Mouse (Mus musculus): ENCODE data around the gene Kif1b. TPM values are rescaled to one million over a fixed set of nuclear protein-coding genes. Genes with fewer than 3 reads are reported as not detected.

Kif1b gene
- total and polyA plus RNA-seq, 3 experiments = 41.6 to 186 (median 154) TPM

DNA sequence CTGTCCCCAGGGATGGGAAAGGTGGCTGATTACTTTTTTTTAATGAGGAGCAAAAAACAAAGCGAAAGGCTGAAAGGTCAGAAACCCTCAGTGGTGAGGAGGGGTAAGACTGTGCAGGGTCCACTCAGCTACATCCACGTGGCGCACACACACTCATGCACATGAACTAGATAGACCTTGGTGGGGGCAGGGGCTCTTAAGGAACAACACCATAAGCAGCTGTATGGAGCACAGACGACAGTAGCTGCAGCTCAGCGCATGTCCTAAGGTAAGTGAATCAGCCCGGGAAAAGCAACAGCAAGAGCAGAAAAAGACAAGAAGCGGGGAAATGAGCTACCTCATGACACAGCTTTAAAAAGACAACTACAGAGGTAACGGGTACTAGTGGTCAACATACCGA lies 44.3 kb downstream of the Kif1b start:
- no peak overlapping the region for H3K4me3 ChIP-seq
- no peak overlapping the region for H3K9ac ChIP-seq (ENCODE audit: low read depth, low read length)
- no peaks in the 10 kb centered on the region for H3K27me3 ChIP-seq (ENCODE audit: control insufficient read depth, insufficient read depth, low read length)
- no peak overlapping the region for H3K27ac ChIP-seq
- no peak for TF ChIP-seq POLR2A (IDR thresholded peaks at IDR 0.05; ENCODE audit: insufficient read depth, low read depth, low read length)
- no peak for TF ChIP-seq CTCF (IDR thresholded peaks at IDR 0.05)
- TF ChIP-seq EP300 (IDR thresholded peaks at IDR 0.05; ENCODE audit: insufficient read depth, low read depth, low read length) = no peak
- no peaks in the 10 kb centered on the region for H3K79me2 ChIP-seq (replicated peaks; ENCODE audit: control insufficient read depth, insufficient read depth, low read length)
- 91% methylated on average over 9 of the region's 9 CpGs for WGBS
- no peaks in the 10 kb centered on the region for H3K4me1 ChIP-seq (ENCODE audit: control insufficient read depth, insufficient read depth, low read length)
- peaks cover 9% of the 10 kb centered on the region for H3K36me3 ChIP-seq (ENCODE audit: control insufficient read depth, insufficient read depth, low read length)
- no peak for DNase-seq
- intact Hi-C loops (cut with DNase I) = no loop called here

DNA sequence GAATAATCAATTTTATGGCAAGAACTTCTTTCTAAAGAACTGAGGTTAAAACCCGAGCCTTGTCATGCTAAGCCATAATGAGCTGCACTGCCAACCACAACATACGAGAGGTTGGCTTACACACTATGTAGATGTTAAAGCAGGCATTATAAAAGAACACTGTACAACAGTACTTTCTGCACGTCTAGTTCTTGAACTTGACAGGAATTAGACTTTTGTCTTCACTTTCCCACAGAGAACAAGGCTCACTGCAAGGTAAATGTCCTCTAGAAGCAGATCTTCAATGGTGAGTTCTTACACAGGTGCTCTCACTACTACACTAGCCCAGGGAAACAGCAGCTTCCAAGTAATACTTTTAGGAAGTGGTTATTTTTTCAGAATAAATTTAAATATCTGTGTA lies 46.0 kb downstream of the Kif1b start:
- TF ChIP-seq CTCF (IDR thresholded peaks at IDR 0.05) (no peak), EP300 (IDR thresholded peaks at IDR 0.05; ENCODE audit: insufficient read depth, low read depth, low read length) (no peak), POLR2A (IDR thresholded peaks at IDR 0.05; ENCODE audit: insufficient read depth, low read depth, low read length) (no peak)
- 73% methylated on average over 3 of the region's 3 CpGs for WGBS
- intact Hi-C loops (cut with DNase I) = no loop called here

GRCm38 (mm10) chr4:149260911-149261310 lies 46.6 kb downstream of the Kif1b start:
- 87% methylated on average over 3 of the region's 3 CpGs for WGBS
- Histone ChIP-seq H3K9ac (ENCODE audit: low read depth, low read length) (no peak overlapping the region), H3K4me1 (ENCODE audit: control insufficient read depth, insufficient read depth, low read length) (no peaks in the 10 kb centered on the region; the same call in 1 of the 2 replicates), H3K36me3 (ENCODE audit: control insufficient read depth, insufficient read depth, low read length) (peaks cover 17% of the 10 kb centered on the region), H3K27ac (no peak overlapping the region), H3K27me3 (ENCODE audit: control insufficient read depth, insufficient read depth, low read length) (no peaks in the 10 kb centered on the region), H3K79me2 (replicated peaks; ENCODE audit: control insufficient read depth, insufficient read depth, low read length) (no peaks in the 10 kb centered on the region), H3K4me3 (no peak overlapping the region)
- intact Hi-C loops (cut with DNase I) = no loop called here
- no peak for TF ChIP-seq POLR2A (IDR thresholded peaks at IDR 0.05; ENCODE audit: insufficient read depth, low read depth, low read length)
- no peak for TF ChIP-seq CTCF (IDR thresholded peaks at IDR 0.05)
- no peak for TF ChIP-seq EP300 (IDR thresholded peaks at IDR 0.05; ENCODE audit: insufficient read depth, low read depth, low read length)
- DNase-seq = no peak

More for the DNA sequence above, 46.0 kb downstream of the Kif1b start:
- no peaks in the 10 kb centered on the region for H3K79me2 ChIP-seq (replicated peaks; ENCODE audit: control insufficient read depth, insufficient read depth, low read length)
- H3K9ac ChIP-seq (ENCODE audit: low read depth, low read length) = no peak overlapping the region
- no peak for DNase-seq
- no peak overlapping the region for H3K27ac ChIP-seq
- no peaks in the 10 kb centered on the region for H3K27me3 ChIP-seq (ENCODE audit: control insufficient read depth, insufficient read depth, low read length)
- H3K4me3 ChIP-seq = no peak overlapping the region
- H3K4me1 ChIP-seq (ENCODE audit: control insufficient read depth, insufficient read depth, low read length) = no peaks in the 10 kb centered on the region
- peaks cover 15% of the 10 kb centered on the region for H3K36me3 ChIP-seq (ENCODE audit: control insufficient read depth, insufficient read depth, low read length)

DNA sequence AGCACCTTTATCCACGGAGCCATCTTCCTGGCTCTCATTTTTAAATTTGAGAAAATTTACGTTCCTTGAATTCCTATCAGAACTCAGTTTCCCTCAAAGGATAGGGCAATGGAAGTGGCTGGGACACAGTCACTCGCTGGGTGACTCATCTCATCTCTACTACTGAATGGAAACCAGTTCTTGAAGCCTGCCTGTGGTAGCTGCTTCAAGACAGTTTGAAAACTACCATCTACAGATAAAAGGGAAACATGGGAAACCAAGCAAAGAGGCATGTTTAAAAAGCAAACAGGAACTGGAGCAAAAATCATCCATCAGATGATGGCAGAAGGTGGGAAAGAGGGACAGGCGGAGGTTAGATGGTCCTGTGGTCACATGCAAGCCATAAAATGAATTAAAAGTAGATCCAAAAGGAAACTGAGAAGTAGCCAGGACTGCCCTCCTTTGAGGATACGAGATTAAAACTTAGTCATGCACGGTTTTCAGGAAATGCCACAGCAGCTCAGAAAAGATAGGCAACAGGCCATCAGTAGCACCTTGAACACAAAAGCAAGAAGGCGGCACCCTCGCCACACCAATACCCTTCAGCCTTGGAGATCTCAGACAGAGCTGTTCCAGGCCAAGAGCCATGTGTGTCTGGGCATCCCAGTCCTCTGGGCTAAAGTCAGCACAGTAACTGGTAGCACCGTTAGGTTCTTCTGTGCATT lies 48.0 kb downstream of the Kif1b start:
- Histone ChIP-seq H3K27me3 (ENCODE audit: control insufficient read depth, insufficient read depth, low read length) (no peaks in the 10 kb centered on the region), H3K9ac (ENCODE audit: low read depth, low read length) (no peak overlapping the region), H3K36me3 (ENCODE audit: control insufficient read depth, insufficient read depth, low read length) (peaks cover 23% of the 10 kb centered on the region), H3K79me2 (replicated peaks; ENCODE audit: control insufficient read depth, insufficient read depth, low read length) (no peaks in the 10 kb centered on the region), H3K4me1 (ENCODE audit: control insufficient read depth, insufficient read depth, low read length) (peaks cover 2% of the 10 kb centered on the region; the same call in 1 of the 2 replicates), H3K27ac (no peak overlapping the region), H3K4me3 (no peak overlapping the region)
- TF ChIP-seq CTCF (IDR thresholded peaks at IDR 0.05) = no peak
- TF ChIP-seq EP300 (IDR thresholded peaks at IDR 0.05; ENCODE audit: insufficient read depth, low read depth, low read length) = no peak
- no peak for TF ChIP-seq POLR2A (IDR thresholded peaks at IDR 0.05; ENCODE audit: insufficient read depth, low read depth, low read length)
- 67% methylated on average over 9 of the region's 9 CpGs for WGBS
- intact Hi-C loops (cut with DNase I) = loop anchor here (10.0 kb wide), 1 partner anchor 45 kb away; the partner anchor contains the start of gene Kif1b
- DNase-seq = no peak

- H3K9ac ChIP-seq (ENCODE audit: low read depth, low read length) = no peak overlapping the region
- TF ChIP-seq CTCF (IDR thresholded peaks at IDR 0.05) (no peak), EP300 (IDR thresholded peaks at IDR 0.05; ENCODE audit: insufficient read depth, low read depth, low read length) (no peak), POLR2A (IDR thresholded peaks at IDR 0.05; ENCODE audit: insufficient read depth, low read depth, low read length) (no peak)
- H3K36me3 ChIP-seq (ENCODE audit: control insufficient read depth, insufficient read depth, low read length) = peaks cover 23% of the 10 kb centered on the region
- no peak overlapping the region for H3K27ac ChIP-seq
- no peaks in the 10 kb centered on the region for H3K27me3 ChIP-seq (ENCODE audit: control insufficient read depth, insufficient read depth, low read length)
- WGBS = 94% methylated on average over 3 of the region's 3 CpGs
- H3K79me2 ChIP-seq (replicated peaks; ENCODE audit: control insufficient read depth, insufficient read depth, low read length) = no peaks in the 10 kb centered on the region
- DNase-seq = no peak
- H3K4me3 ChIP-seq = no peak overlapping the region
- intact Hi-C loops (cut with DNase I) = loop anchor here (10.0 kb wide), 1 partner anchor 46 kb away; the partner anchor contains the start of gene Kif1b
- peaks cover 2% of the 10 kb centered on the region; the same call in 1 of the 2 replicates for H3K4me1 ChIP-seq (ENCODE audit: control insufficient read depth, insufficient read depth, low read length)
Measured at GRCm38 (mm10) chr4:149258926-149259325, 48.6 kb downstream of the Kif1b start.
